Mouse (Mus musculus) heart, postnatal 0 days (tissue): ENCODE measurements around the gene Agr2. TPM values are rescaled to one million over a fixed set of nuclear protein-coding genes. Genes with fewer than 3 reads are reported as not detected.

Experiments
- ATAC-seq: fragments of 200-750 bp; cut with Nextera tagmentation; 2 replicates; pipeline ENCODE4 v1.8.0; 2017; ENCODE audit warnings: low read depth, moderate number of reproducible peaks, moderate library complexity; ENCODE audit not compliant: insufficient read depth
- DNase-seq: peaks from one replicate; pipeline ENCODE4 v3.0.0-alpha.2; 2016; ENCODE audit warnings: low spot score
- H3K27ac ChIP-seq: fragments of 300-500 bp; sonication (generic); 2 replicates; pipeline ENCODE4 v1.5.1; 2014; ENCODE audit warnings: low read depth, mild to moderate bottlenecking
- H3K27me3 ChIP-seq: fragments of 300-500 bp; sonication (generic); 2 replicates; pipeline ENCODE4 v1.6.1; 2014; ENCODE audit warnings: low read length, mixed read lengths; ENCODE audit not compliant: control insufficient read depth, insufficient read depth
- H3K36me3 ChIP-seq: fragments of 300-500 bp; sonication (generic); replicated peaks from 2 replicates; pipeline ENCODE4 v1.6.1; 2014; ENCODE audit warnings: low read length, mixed read lengths; ENCODE audit not compliant: control insufficient read depth, insufficient read depth
- H3K4me1 ChIP-seq: fragments of 300-500 bp; sonication (generic); 2 replicates; pipeline ENCODE4 v1.6.1; 2014; ENCODE audit warnings: antibody characterized with exemption; ENCODE audit not compliant: control insufficient read depth, insufficient read depth
- H3K4me2 ChIP-seq: fragments of 300-500 bp; sonication (generic); 2 replicates; pipeline ENCODE4 v1.6.1; 2014; ENCODE audit warnings: low read depth, mild to moderate bottlenecking, low read length, moderate library complexity
- H3K4me3 ChIP-seq: fragments of 300-500 bp; sonication (generic); 2 replicates; pipeline ENCODE4 v1.5.1; 2014; ENCODE audit warnings: low read depth, low read length
- H3K9ac ChIP-seq: fragments of 300-500 bp; sonication (generic); replicated peaks from 2 replicates; pipeline ENCODE4 v1.6.1; 2014; ENCODE audit warnings: low read depth, low read length, mixed read lengths
- H3K9me3 ChIP-seq: fragments of 300-500 bp; sonication (generic); replicated peaks from 2 replicates; pipeline ENCODE4 v1.6.1; 2016; ENCODE audit warnings: low read length; ENCODE audit not compliant: control insufficient read depth
- CTCF ChIP-seq: IDR thresholded peaks from 2 replicates; pipeline ENCODE4 v1.5.1; 2016; ENCODE audit warnings: antibody characterized with exemption, control low read depth, low read depth
- EP300 ChIP-seq: IDR thresholded peaks from 2 replicates; pipeline ENCODE4 v1.6.1; 2016; ENCODE audit warnings: antibody characterized with exemption, low read depth
- WGBS: fragments of 180-500 bp; shearing (Covaris S2); extraction: QIAGEN DNeasy Blood & Tissue Kit; methylation state at CpG from one replicate; pipeline ENCODE4 v1.1.7; 2014; 5-methylcytosine and 5-hydroxymethylcytosine counted together
- polyA plus RNA-seq: library from polyadenylated mRNA; unstranded; fragments of >200 nt; fragmentation: Nextera tagmentation; extraction: Ambion mirVana; gene quantifications from 2 replicates; pipeline ENCODE4 v1.2.1, GENCODE M21; 2015
- total RNA-seq: library from RNA; depleted of rRNA; stranded (reverse); fragments of >200 nt; gene quantifications from 2 replicates; pipeline ENCODE4 v1.2.3, GENCODE M21; 2014; ENCODE audit warnings: low replicate concordance

The Agr2 gene
- total and polyA plus RNA-seq, 2 experiments from 2014 or later: not detected

DNA sequence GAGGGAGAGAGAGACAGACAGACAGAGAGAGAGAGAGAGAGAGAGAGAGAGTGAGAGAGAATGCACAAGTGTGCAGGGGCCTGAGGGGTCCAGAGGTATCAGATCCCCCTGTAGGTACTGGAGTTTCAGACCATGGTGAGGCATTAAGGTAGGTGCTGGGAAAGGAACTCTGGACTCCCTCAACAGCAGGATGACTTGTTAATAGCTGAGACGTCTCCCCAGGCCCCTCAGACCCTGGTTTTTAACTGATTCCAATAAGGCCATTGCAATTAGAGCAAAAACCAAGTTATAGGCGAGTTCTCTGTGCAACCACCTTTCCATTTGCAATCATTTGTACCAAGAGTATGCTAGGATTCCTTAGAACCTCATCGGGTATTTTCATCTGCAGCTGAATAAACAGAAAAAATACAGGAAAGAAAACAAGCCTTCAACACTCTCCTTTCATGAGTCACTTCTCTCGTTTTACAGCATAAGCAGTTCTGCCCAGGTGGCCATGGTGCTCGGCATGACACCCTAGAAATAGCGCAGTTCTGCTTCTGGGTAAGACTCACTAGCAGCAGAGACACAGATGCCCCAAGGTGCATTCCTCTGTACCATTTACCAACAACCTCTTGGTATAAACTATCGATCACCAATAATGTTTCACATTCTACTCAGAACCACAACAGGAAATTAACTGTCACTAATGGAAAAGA, 20.7 kb downstream of the Agr2 start:
- no peak for ATAC-seq
- 64% methylated on average over 7 of the region's 7 CpGs for WGBS
- Histone ChIP-seq H3K4me3 (no peak overlapping the region), H3K4me1 (no peaks in the 10 kb centered on the region), H3K27ac (no peak overlapping the region), H3K9me3 (0 out of 2 replicates have a peak, but pooled peaks cover 5% of the 10 kb centered on the region), H3K27me3 (no peaks in the 10 kb centered on the region), H3K4me2 (no peak overlapping the region), H3K9ac (no peak overlapping the region), H3K36me3 (peaks cover 5% of the 10 kb centered on the region; the same call in 1 of the 2 replicates)
- no peak for TF ChIP-seq EP300
- TF ChIP-seq CTCF: no peak
- DNase-seq: no peak

DNA sequence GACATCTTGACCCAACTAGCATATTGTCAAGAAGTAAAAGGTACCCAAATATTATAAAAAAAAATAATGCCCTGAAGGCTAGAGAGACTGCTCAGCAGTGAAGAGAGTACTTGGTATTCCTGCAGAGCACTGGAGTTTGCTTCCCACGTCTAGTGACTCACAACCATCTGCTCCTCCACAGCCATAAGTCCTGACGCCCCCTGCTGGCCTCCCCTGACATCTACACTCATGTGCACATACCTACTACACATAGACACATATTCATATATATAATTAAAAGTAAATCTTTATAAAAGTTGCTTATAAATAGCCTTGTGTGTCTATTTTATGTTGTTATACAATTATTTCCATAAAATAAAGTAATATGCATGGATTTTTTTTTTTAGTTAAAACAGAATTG, 25.1 kb downstream of the Agr2 start:
- Histone ChIP-seq H3K36me3 (peaks cover 12% of the 10 kb centered on the region; the same call in 1 of the 2 replicates), H3K4me1 (no peaks in the 10 kb centered on the region), H3K9me3 (0 out of 2 replicates have a peak, but pooled peaks cover 5% of the 10 kb centered on the region), H3K27ac (no peak overlapping the region), H3K27me3 (no peaks in the 10 kb centered on the region), H3K9ac (no peak overlapping the region), H3K4me2 (no peak overlapping the region), H3K4me3 (no peak overlapping the region)
- ATAC-seq (no peak), DNase-seq (no peak)
- TF ChIP-seq EP300: no peak
- no peak for TF ChIP-seq CTCF
- 73% methylated on average over 2 of the region's 2 CpGs for WGBS

DNA sequence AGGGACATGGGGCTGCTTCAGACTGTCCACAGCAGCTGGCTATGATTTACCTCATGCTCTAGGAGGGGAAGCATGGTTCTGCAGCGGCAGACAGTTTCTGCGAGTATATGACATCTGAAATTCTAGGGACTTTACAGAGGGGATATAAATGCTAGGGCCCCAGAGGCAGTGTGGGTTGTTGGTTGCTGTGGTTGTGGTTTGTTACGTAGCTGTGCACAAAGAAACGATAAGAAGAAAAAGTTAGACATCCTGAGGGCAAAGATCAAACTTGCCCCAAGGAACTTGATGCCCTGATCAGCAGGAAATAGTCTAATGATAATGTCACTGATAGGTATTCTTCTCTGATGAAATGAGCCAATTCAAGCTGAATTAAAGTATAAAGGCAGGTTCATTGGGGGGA, 26.9 kb downstream of the Agr2 start:
- Histone ChIP-seq H3K4me2 (no peak overlapping the region), H3K9me3 (0 out of 2 replicates have a peak, but pooled peaks cover 5% of the 10 kb centered on the region), H3K9ac (no peak overlapping the region), H3K27me3 (no peaks in the 10 kb centered on the region), H3K4me1 (no peaks in the 10 kb centered on the region), H3K4me3 (no peak overlapping the region), H3K27ac (no peak overlapping the region), H3K36me3 (peaks cover 12% of the 10 kb centered on the region; the same call in 1 of the 2 replicates)
- WGBS: 80% methylated on average over 4 of the region's 4 CpGs
- DNase-seq: no peak
- TF ChIP-seq CTCF (no peak), EP300 (no peak)
- ATAC-seq: no peak

DNA sequence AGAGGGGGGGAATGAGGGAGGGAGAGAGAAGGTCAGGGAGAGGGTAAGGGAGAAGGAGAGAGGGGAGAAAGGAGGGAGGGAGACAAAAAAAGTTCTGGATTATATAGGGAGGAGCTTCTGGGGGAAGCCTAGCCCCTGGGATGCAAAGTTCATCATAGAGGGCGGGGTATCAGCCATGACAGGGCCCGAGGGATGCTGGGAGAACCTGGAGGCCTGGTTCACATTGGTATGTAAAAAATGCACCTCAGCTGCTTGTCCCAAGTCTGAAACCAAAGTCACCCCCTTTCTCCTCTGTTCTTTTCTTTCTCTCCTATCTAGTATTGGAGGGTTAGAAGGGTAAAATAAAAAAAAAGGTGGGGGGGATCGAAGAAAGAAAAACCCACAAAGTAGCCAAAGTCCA, 27.4 kb downstream of the Agr2 start:
- no peaks in the 10 kb centered on the region for H3K4me1 ChIP-seq
- H3K27ac ChIP-seq: no peak overlapping the region
- ATAC-seq (no peak), DNase-seq (no peak)
- WGBS: 80% methylated on average over 3 of the region's 3 CpGs
- H3K27me3 ChIP-seq: no peaks in the 10 kb centered on the region
- H3K9me3 ChIP-seq: 0 out of 2 replicates have a peak, but pooled peaks cover 5% of the 10 kb centered on the region
- H3K9ac ChIP-seq: no peak overlapping the region
- H3K4me2 ChIP-seq: no peak overlapping the region
- TF ChIP-seq EP300 (no peak), CTCF (no peak)
- H3K4me3 ChIP-seq: no peak overlapping the region
- H3K36me3 ChIP-seq: peaks cover 12% of the 10 kb centered on the region; the same call in 1 of the 2 replicates

DNA sequence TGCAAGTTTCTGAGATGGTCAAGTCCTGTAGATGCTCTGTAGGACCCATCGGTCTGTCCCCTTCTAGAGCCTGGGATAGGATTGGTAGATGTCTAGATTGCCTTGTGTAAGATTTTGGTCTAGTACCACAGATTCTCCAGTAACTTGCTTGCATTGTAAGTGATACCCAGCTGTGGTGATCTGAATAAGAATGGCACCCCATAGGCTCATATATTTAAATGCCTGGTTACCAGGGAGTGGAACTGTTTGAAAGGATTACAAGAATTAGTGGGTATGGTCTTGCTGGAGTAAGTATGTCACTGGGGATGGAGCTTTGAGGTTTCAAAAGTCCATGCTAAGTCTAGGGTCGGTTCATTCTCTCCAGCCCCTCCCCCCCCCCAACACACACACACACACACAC, 28.0 kb downstream of the Agr2 start:
- DNase-seq (no peak), ATAC-seq (no peak)
- Histone ChIP-seq H3K9ac (no peak overlapping the region), H3K27ac (no peak overlapping the region), H3K4me1 (no peaks in the 10 kb centered on the region), H3K36me3 (peaks cover 12% of the 10 kb centered on the region; the same call in 1 of the 2 replicates), H3K4me2 (no peak overlapping the region), H3K9me3 (0 out of 2 replicates have a peak, but pooled peaks cover 5% of the 10 kb centered on the region), H3K4me3 (no peak overlapping the region), H3K27me3 (no peaks in the 10 kb centered on the region)
- 83% methylated on average over 2 of the region's 2 CpGs for WGBS
- TF ChIP-seq CTCF (no peak), EP300 (no peak)
